Mouse (Mus musculus): Measurements from ENCODE around the gene Ndufa11. TPM values are rescaled to one million over a fixed set of nuclear protein-coding genes. Genes with fewer than 3 reads are reported as not detected.

The Ndufa11 gene
- polyA plus RNA-seq, 1 experiment from 2014 or later, result 428 TPM

- Histone ChIP-seq H3K4me3 (ENCODE audit: low read depth, low read length) (no peak overlapping the region), H3K9me3 (ENCODE audit: control insufficient read depth, low read length) (no peaks in the 10 kb centered on the region), H3K4me1 (ENCODE audit: control insufficient read depth, insufficient read depth, low read length) (no peaks in the 10 kb centered on the region), H3K36me3 (ENCODE audit: control insufficient read depth, insufficient read depth, low read length) (peaks cover 26% of the 10 kb centered on the region; the same call in 1 of the 2 replicates), H3K4me2 (ENCODE audit: low read depth, severe bottlenecking) (no peak overlapping the region), H3K9ac (ENCODE audit: low read length) (no peak overlapping the region), H3K27me3 (ENCODE audit: control insufficient read depth, insufficient read depth, low read length) (no peaks in the 10 kb centered on the region), H3K27ac (replicated peaks; ENCODE audit: low read depth, low read length) (no peak overlapping the region)
- WGBS, result 87% methylated on average over 5 of the region's 5 CpGs
- DNase-seq (ENCODE audit: low spot score), result no peak
- no peak for ATAC-seq (ENCODE audit: insufficient number of reproducible peaks, low FRiP score, low TSS enrichment, low read depth)
Measured at GRCm38 (mm10) chr17:56683546-56684140, 33.9 kb upstream of the Ndufa11 start.

GRCm38 (mm10) chr17:56684649-56685048 lies 32.9 kb upstream of the Ndufa11 start:
- Histone ChIP-seq H3K27me3 (ENCODE audit: control insufficient read depth, insufficient read depth, low read length) (no peaks in the 10 kb centered on the region), H3K36me3 (ENCODE audit: control insufficient read depth, insufficient read depth, low read length) (peaks cover 29% of the 10 kb centered on the region; the same call in 1 of the 2 replicates), H3K27ac (replicated peaks; ENCODE audit: low read depth, low read length) (no peak overlapping the region), H3K4me1 (ENCODE audit: control insufficient read depth, insufficient read depth, low read length) (no peaks in the 10 kb centered on the region), H3K4me3 (ENCODE audit: low read depth, low read length) (no peak overlapping the region), H3K9ac (ENCODE audit: low read length) (no peak overlapping the region), H3K4me2 (ENCODE audit: low read depth, severe bottlenecking) (no peak overlapping the region), H3K9me3 (ENCODE audit: control insufficient read depth, low read length) (no peaks in the 10 kb centered on the region)
- WGBS, result 84% methylated on average over 2 of the region's 2 CpGs
- ATAC-seq (ENCODE audit: insufficient number of reproducible peaks, low FRiP score, low TSS enrichment, low read depth), result no peak
- DNase-seq (ENCODE audit: low spot score), result no peak

DNA sequence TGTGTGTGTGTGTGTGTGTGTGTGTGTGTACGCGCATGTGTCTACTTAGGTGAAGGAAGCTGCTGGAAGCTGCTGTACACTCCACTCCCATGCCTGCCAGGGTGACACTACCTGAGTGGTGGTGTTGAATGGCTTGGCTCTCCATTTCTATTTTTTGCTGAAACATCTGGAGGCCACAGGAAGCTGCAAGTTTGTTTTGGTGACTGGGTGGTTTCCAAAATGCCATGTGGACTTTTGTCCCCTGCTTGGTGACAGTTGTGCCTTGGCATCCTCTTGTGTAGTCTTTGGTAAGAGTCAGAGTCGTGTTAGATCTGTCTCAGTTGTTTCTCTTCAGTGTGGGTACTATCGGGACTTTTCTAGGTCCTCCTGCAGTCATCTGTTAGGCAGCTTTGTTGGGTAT lies 30.8 kb upstream of the Ndufa11 start:
- Histone ChIP-seq H3K4me1 (ENCODE audit: control insufficient read depth, insufficient read depth, low read length) (no peaks in the 10 kb centered on the region), H3K4me3 (ENCODE audit: low read depth, low read length) (no peak overlapping the region), H3K27ac (replicated peaks; ENCODE audit: low read depth, low read length) (no peak overlapping the region), H3K9me3 (ENCODE audit: control insufficient read depth, low read length) (no peaks in the 10 kb centered on the region), H3K4me2 (ENCODE audit: low read depth, severe bottlenecking) (no peak overlapping the region), H3K27me3 (ENCODE audit: control insufficient read depth, insufficient read depth, low read length) (no peaks in the 10 kb centered on the region), H3K36me3 (ENCODE audit: control insufficient read depth, insufficient read depth, low read length) (peaks cover 31% of the 10 kb centered on the region; the same call in 1 of the 2 replicates), H3K9ac (ENCODE audit: low read length) (no peak overlapping the region)
- 94% methylated on average over 4 of the region's 4 CpGs for WGBS
- ATAC-seq (ENCODE audit: insufficient number of reproducible peaks, low FRiP score, low TSS enrichment, low read depth) (no peak), DNase-seq (ENCODE audit: low spot score) (no peak)

- Histone ChIP-seq H3K27me3 (ENCODE audit: control insufficient read depth, insufficient read depth, low read length) (no peaks in the 10 kb centered on the region), H3K4me1 (ENCODE audit: control insufficient read depth, insufficient read depth, low read length) (no peaks in the 10 kb centered on the region), H3K27ac (replicated peaks; ENCODE audit: low read depth, low read length) (no peak overlapping the region), H3K4me3 (ENCODE audit: low read depth, low read length) (no peak overlapping the region), H3K9ac (ENCODE audit: low read length) (no peak overlapping the region), H3K36me3 (ENCODE audit: control insufficient read depth, insufficient read depth, low read length) (peaks cover 34% of the 10 kb centered on the region; the same call in 1 of the 2 replicates), H3K9me3 (ENCODE audit: control insufficient read depth, low read length) (no peaks in the 10 kb centered on the region), H3K4me2 (ENCODE audit: low read depth, severe bottlenecking) (no peak overlapping the region)
- ATAC-seq (ENCODE audit: insufficient number of reproducible peaks, low FRiP score, low TSS enrichment, low read depth) (no peak), DNase-seq (ENCODE audit: low spot score) (no peak)
Measured at GRCm38 (mm10) chr17:56688045-56688444, 29.5 kb upstream of the Ndufa11 start.

DNA sequence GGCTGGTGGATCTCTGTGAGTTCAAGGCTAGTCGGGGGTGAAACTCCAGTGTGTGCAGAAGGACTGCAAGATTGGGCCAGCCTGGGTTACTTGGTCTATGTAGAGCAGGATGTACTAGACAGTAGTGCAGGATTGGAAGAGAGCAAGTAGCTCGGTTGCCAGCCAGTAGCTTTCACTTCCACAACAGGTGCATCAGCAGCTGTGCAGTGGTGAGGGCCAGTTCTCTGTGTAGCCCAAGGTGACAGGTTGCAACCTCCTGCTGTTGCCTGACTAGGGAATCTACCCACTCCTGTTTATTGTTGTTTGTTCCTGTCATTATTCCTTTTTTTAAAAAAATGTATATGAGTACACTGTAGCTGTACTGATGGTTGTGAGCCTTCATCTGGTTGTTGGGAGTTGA lies 28.9 kb upstream of the Ndufa11 start:
- no peak overlapping the region for H3K4me2 ChIP-seq (ENCODE audit: low read depth, severe bottlenecking)
- WGBS, result 87% methylated on average over 2 of the region's 2 CpGs
- H3K9me3 ChIP-seq (ENCODE audit: control insufficient read depth, low read length), result no peaks in the 10 kb centered on the region
- no peak overlapping the region for H3K4me3 ChIP-seq (ENCODE audit: low read depth, low read length)
- ATAC-seq (ENCODE audit: insufficient number of reproducible peaks, low FRiP score, low TSS enrichment, low read depth), result no peak
- H3K4me1 ChIP-seq (ENCODE audit: control insufficient read depth, insufficient read depth, low read length), result no peaks in the 10 kb centered on the region
- no peak overlapping the region for H3K27ac ChIP-seq (replicated peaks; ENCODE audit: low read depth, low read length)
- no peak for DNase-seq (ENCODE audit: low spot score)
- H3K36me3 ChIP-seq (ENCODE audit: control insufficient read depth, insufficient read depth, low read length), result peaks cover 34% of the 10 kb centered on the region; the same call in 1 of the 2 replicates
- H3K27me3 ChIP-seq (ENCODE audit: control insufficient read depth, insufficient read depth, low read length), result no peaks in the 10 kb centered on the region
- no peak overlapping the region for H3K9ac ChIP-seq (ENCODE audit: low read length)

DNA sequence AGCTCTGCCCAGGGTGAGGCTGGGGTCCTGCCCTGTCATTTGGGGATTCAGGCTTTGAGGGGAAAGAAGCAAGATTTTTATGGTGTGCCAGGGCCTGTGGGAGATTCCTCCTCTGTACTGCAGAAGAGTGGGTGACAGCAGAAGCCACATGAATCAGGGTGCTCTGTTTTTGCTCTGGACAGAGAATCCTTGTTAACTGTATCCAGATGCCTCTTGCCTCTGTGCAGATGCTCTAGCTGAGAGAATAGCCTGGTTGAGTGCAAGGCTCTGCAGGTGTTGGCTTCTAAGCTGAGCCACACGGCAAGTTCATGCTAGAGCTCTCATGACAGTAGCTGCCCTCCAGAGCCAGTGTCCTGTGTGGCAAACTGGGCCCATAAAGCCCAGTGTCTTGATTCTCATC lies 24.2 kb upstream of the Ndufa11 start:
- H3K4me2 ChIP-seq (ENCODE audit: low read depth, severe bottlenecking), result no peak overlapping the region
- ATAC-seq (ENCODE audit: insufficient number of reproducible peaks, low FRiP score, low TSS enrichment, low read depth) (no peak), DNase-seq (ENCODE audit: low spot score) (no peak)
- H3K27ac ChIP-seq (replicated peaks; ENCODE audit: low read depth, low read length), result no peak overlapping the region
- peaks cover 40% of the 10 kb centered on the region; the same call in 1 of the 2 replicates for H3K36me3 ChIP-seq (ENCODE audit: control insufficient read depth, insufficient read depth, low read length)
- no peak overlapping the region for H3K4me3 ChIP-seq (ENCODE audit: low read depth, low read length)
- no peaks in the 10 kb centered on the region for H3K27me3 ChIP-seq (ENCODE audit: control insufficient read depth, insufficient read depth, low read length)
- H3K9ac ChIP-seq (ENCODE audit: low read length), result no peak overlapping the region
- no peaks in the 10 kb centered on the region for H3K9me3 ChIP-seq (ENCODE audit: control insufficient read depth, low read length)
- no peaks in the 10 kb centered on the region for H3K4me1 ChIP-seq (ENCODE audit: control insufficient read depth, insufficient read depth, low read length)
- 48% methylated on average over 1 of the region's 1 CpGs for WGBS

GRCm38 (mm10) chr17:56693851-56694310 lies 23.7 kb upstream of the Ndufa11 start:
- DNase-seq (ENCODE audit: low spot score), result no peak
- Histone ChIP-seq H3K4me1 (ENCODE audit: control insufficient read depth, insufficient read depth, low read length) (no peaks in the 10 kb centered on the region), H3K4me2 (ENCODE audit: low read depth, severe bottlenecking) (no peak overlapping the region), H3K4me3 (ENCODE audit: low read depth, low read length) (no peak overlapping the region), H3K9ac (ENCODE audit: low read length) (no peak overlapping the region), H3K27ac (replicated peaks; ENCODE audit: low read depth, low read length) (no peak overlapping the region), H3K27me3 (ENCODE audit: control insufficient read depth, insufficient read depth, low read length) (no peaks in the 10 kb centered on the region), H3K9me3 (ENCODE audit: control insufficient read depth, low read length) (no peaks in the 10 kb centered on the region), H3K36me3 (ENCODE audit: control insufficient read depth, insufficient read depth, low read length) (peaks cover 39% of the 10 kb centered on the region; the same call in 1 of the 2 replicates)
- no peak for ATAC-seq (ENCODE audit: insufficient number of reproducible peaks, low FRiP score, low TSS enrichment, low read depth)
- WGBS, result 82% methylated on average over 6 of the region's 6 CpGs

- Histone ChIP-seq H3K9ac (ENCODE audit: low read length) (no peak overlapping the region), H3K4me1 (ENCODE audit: control insufficient read depth, insufficient read depth, low read length) (no peaks in the 10 kb centered on the region), H3K4me2 (ENCODE audit: low read depth, severe bottlenecking) (no peak overlapping the region), H3K9me3 (ENCODE audit: control insufficient read depth, low read length) (no peaks in the 10 kb centered on the region), H3K4me3 (ENCODE audit: low read depth, low read length) (no peak overlapping the region), H3K27ac (replicated peaks; ENCODE audit: low read depth, low read length) (no peak overlapping the region), H3K27me3 (ENCODE audit: control insufficient read depth, insufficient read depth, low read length) (no peaks in the 10 kb centered on the region), H3K36me3 (ENCODE audit: control insufficient read depth, insufficient read depth, low read length) (peaks cover 65% of the 10 kb centered on the region)
- WGBS, result 89% methylated on average over 2 of the region's 2 CpGs
- ATAC-seq (ENCODE audit: insufficient number of reproducible peaks, low FRiP score, low TSS enrichment, low read depth) (no peak), DNase-seq (ENCODE audit: low spot score) (no peak)
Measured at GRCm38 (mm10) chr17:56700451-56700850, 17.1 kb upstream of the Ndufa11 start.

GRCm38 (mm10) chr17:56703038-56703437 lies 14.5 kb upstream of the Ndufa11 start:
- WGBS, result 81% methylated on average over 4 of the region's 4 CpGs

More at GRCm38 (mm10) chr17:56703038-56703437, 14.5 kb upstream of the Ndufa11 start:
- Histone ChIP-seq H3K4me2 (ENCODE audit: low read depth, severe bottlenecking) (no peak overlapping the region), H3K4me3 (ENCODE audit: low read depth, low read length) (no peak overlapping the region), H3K4me1 (ENCODE audit: control insufficient read depth, insufficient read depth, low read length) (no peaks in the 10 kb centered on the region), H3K9ac (ENCODE audit: low read length) (no peak overlapping the region), H3K36me3 (ENCODE audit: control insufficient read depth, insufficient read depth, low read length) (peaks cover 72% of the 10 kb centered on the region), H3K27me3 (ENCODE audit: control insufficient read depth, insufficient read depth, low read length) (no peaks in the 10 kb centered on the region), H3K27ac (replicated peaks; ENCODE audit: low read depth, low read length) (no peak overlapping the region), H3K9me3 (ENCODE audit: control insufficient read depth, low read length) (no peaks in the 10 kb centered on the region)
- DNase-seq (ENCODE audit: low spot score) (no peak), ATAC-seq (ENCODE audit: insufficient number of reproducible peaks, low FRiP score, low TSS enrichment, low read depth) (no peak)
